Mouse (Mus musculus) kidney, adult 2 months (tissue): ENCODE measurements around the gene Knstrn. TPM values are rescaled to one million over a fixed set of nuclear protein-coding genes. Genes with fewer than 3 reads are reported as not detected.

Experiments used
- DNase-seq: peaks from one replicate; pipeline ENCODE4 v3.0.0; 2021
- H3K27ac ChIP-seq: fragments of 200-500 bp; 2 replicates; pipeline ENCODE4 v1.5.1; 2012; ENCODE audit warnings: low read depth, low read length, control low read depth, inconsistent platforms; ENCODE audit not compliant: insufficient read depth
- H3K27me3 ChIP-seq: fragments of 200-500 bp; replicated peaks from 2 replicates; pipeline ENCODE4 v1.6.1; 2012; ENCODE audit warnings: mild to moderate bottlenecking, moderate library complexity, low read length, inconsistent platforms; ENCODE audit not compliant: control insufficient read depth, insufficient read depth
- H3K36me3 ChIP-seq: fragments of 200-500 bp; 2 replicates; pipeline ENCODE4 v1.6.1; 2012; ENCODE audit warnings: mild to moderate bottlenecking, moderate library complexity, low read length, inconsistent platforms; ENCODE audit not compliant: control insufficient read depth, insufficient read depth
- H3K4me1 ChIP-seq: fragments of 200-500 bp; 2 replicates; pipeline ENCODE4 v1.6.1; 2011; ENCODE audit warnings: low read length; ENCODE audit not compliant: control insufficient read depth, insufficient read depth
- H3K4me3 ChIP-seq: fragments of 200-500 bp; 2 replicates; pipeline ENCODE4 v1.5.1; 2011; ENCODE audit warnings: mild to moderate bottlenecking, low read depth, low read length, control low read depth; ENCODE audit not compliant: insufficient read depth
- CTCF ChIP-seq: fragments of 200-500 bp; conservative IDR thresholded peaks from 2 replicates; pipeline ENCODE4 v1.5.1; 2011; ENCODE audit warnings: low read depth, mild to moderate bottlenecking, control low read depth, low read length, moderate library complexity, mixed read lengths; ENCODE audit not compliant: insufficient read depth, insufficient read length
- POLR2A ChIP-seq: fragments of 200-500 bp; IDR thresholded peaks from one replicate; pipeline ENCODE4 v1.6.1; 2011; ENCODE audit warnings: low read depth, low read length, control low read depth
- WGBS: fragments of 180-500 bp; shearing (Covaris S2); methylation state at CpG from one replicate; pipeline ENCODE4 v1.1.7; 2018; 5-methylcytosine and 5-hydroxymethylcytosine counted together
- polyA plus RNA-seq: library from polyadenylated mRNA; depleted of rRNA; stranded (reverse); fragments of >200 nt; gene quantifications from 2 replicates; pipeline ENCODE4 v1.2.3, GENCODE M21; 2012

The Knstrn gene
- polyA plus RNA-seq, 1 experiment, result 0.61 TPM

- no peak overlapping the region for H3K27ac ChIP-seq
- H3K4me1 ChIP-seq, result no peaks in the 10 kb centered on the region
- TF ChIP-seq POLR2A (no peak), CTCF (no peak)
- 4% methylated on average over 13 of the region's 13 CpGs for WGBS
- H3K36me3 ChIP-seq, result no peaks in the 10 kb centered on the region
- peak overlapping the region; percentile 27 for H3K4me3 ChIP-seq
- no peak for DNase-seq
- no peaks in the 10 kb centered on the region for H3K27me3 ChIP-seq
These were observed 83.1 kb downstream of the Knstrn start for GRCm38 (mm10) chr2:118896914-118897291.

- Histone ChIP-seq H3K27ac (no peak overlapping the region), H3K36me3 (no peaks in the 10 kb centered on the region), H3K4me3 (no peak overlapping the region), H3K27me3 (no peaks in the 10 kb centered on the region), H3K4me1 (no peaks in the 10 kb centered on the region)
- TF ChIP-seq CTCF, result no peak
- TF ChIP-seq POLR2A, result no peak
- WGBS, result 17% methylated on average over 7 of the region's 7 CpGs
- no peak for DNase-seq
These were observed 83.6 kb downstream of the Knstrn start for GRCm38 (mm10) chr2:118897392-118897791.

DNA sequence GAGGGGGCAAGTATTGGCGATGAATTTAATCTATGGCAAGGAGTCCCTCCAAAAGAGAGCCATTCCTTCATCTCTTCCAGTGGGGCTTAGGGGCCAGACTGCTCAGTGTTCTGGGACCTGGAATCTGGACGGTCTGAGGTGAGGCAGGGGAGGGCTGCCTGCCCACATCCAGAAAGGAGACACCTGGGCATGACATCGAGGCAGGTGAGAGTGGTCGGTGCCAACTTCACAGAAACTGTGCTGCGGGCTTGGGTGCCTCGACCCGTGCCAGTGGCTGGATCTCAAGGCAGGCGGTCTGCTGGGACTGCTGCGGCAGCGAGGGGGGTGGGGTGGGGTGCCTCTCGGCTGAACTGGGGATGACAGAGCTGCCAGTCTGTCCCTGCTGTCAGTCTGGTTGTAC is 84.0 kb downstream of the Knstrn start:
- H3K4me3 ChIP-seq, result no peak overlapping the region
- no peaks in the 10 kb centered on the region for H3K36me3 ChIP-seq
- no peaks in the 10 kb centered on the region for H3K27me3 ChIP-seq
- no peak for DNase-seq
- WGBS, result 15% methylated on average over 11 of the region's 11 CpGs
- H3K27ac ChIP-seq, result no peak overlapping the region
- TF ChIP-seq POLR2A (no peak), CTCF (no peak)
- no peaks in the 10 kb centered on the region for H3K4me1 ChIP-seq

DNA sequence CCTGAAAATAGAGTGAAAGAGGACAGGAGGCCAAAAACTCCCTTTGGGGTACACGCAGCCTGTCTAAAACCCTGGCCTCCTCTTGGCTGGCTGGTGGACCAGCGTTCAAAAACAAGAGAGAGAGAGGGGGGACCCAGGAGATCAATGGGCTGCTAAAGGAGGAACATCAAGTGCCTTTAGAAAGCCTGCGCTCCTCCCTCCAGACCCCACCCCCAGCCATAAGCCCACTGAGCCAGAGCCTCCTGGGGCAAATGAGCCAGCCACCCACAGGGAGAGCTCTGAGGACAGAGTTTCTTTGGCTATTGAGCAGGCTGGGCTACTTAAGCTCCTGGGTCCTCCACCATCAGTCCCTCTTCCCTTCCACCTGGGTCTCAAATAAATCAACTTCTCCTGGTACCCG is 85.0 kb downstream of the Knstrn start:
- no peaks in the 10 kb centered on the region for H3K36me3 ChIP-seq
- no peak overlapping the region for H3K4me3 ChIP-seq
- H3K4me1 ChIP-seq, result peaks cover 8% of the 10 kb centered on the region; the same call in 1 of the 2 replicates
- no peak for TF ChIP-seq POLR2A
- no peak for TF ChIP-seq CTCF
- DNase-seq, result no peak
- H3K27ac ChIP-seq, result no peak overlapping the region
- no peaks in the 10 kb centered on the region for H3K27me3 ChIP-seq
- WGBS, result 38% methylated on average over 4 of the region's 4 CpGs

- no peak for TF ChIP-seq CTCF
- TF ChIP-seq POLR2A, result no peak
- 27% methylated on average over 7 of the region's 7 CpGs for WGBS
- H3K36me3 ChIP-seq, result no peaks in the 10 kb centered on the region
- H3K4me3 ChIP-seq, result no peak overlapping the region
- no peak for DNase-seq
- no peak overlapping the region for H3K27ac ChIP-seq
- peaks cover 8% of the 10 kb centered on the region; the same call in 1 of the 2 replicates for H3K4me1 ChIP-seq
- no peaks in the 10 kb centered on the region for H3K27me3 ChIP-seq
These were observed 85.5 kb downstream of the Knstrn start for GRCm38 (mm10) chr2:118899306-118899705.

GRCm38 (mm10) chr2:118899981-118900825 is 86.4 kb downstream of the Knstrn start, which contains the start of gene Bahd1:
Gene Bahd1 (plus strand): TSS chr2:118900377.
- Histone ChIP-seq H3K27me3 (no peaks in the 10 kb centered on the region), H3K27ac (no peak within 1 kb of the TSS)

DNA sequence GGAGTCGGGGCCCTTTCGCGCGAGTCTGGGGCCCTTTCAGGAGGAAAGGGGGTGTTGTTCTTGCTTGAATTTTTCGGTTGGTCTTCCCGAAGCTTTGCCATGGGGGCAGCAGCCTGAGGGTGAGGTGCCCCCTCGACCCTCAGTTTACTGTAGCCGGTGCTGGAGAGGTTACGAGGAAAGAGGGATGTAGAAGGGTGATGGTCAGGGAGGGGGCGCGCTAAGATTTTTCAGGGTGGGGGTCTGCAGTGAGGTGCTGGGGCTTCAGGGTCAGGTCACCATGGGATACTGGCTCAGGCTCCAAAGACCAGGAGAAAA is 87.0 kb downstream of the Knstrn start:
- no peak overlapping the region for H3K27ac ChIP-seq
- peaks cover 8% of the 10 kb centered on the region; the same call in 1 of the 2 replicates for H3K4me1 ChIP-seq
- H3K36me3 ChIP-seq, result no peaks in the 10 kb centered on the region
- H3K27me3 ChIP-seq, result no peaks in the 10 kb centered on the region
- no peak for TF ChIP-seq CTCF
- DNase-seq, result no peak
- 2% methylated on average over 11 of the region's 11 CpGs for WGBS
- H3K4me3 ChIP-seq, result peak overlapping the region; percentile 40

More at GRCm38 (mm10) chr2:118899981-118900825, 86.4 kb downstream of the Knstrn start, which contains the start of gene Bahd1:
- no peaks in the 10 kb centered on the region for H3K36me3 ChIP-seq
- WGBS, result 7% methylated on average over 32 of the region's 32 CpGs
- H3K4me3 ChIP-seq, result peak within 1 kb of the TSS; percentile 40
- H3K4me1 ChIP-seq, result peaks cover 8% of the 10 kb centered on the region; the same call in 1 of the 2 replicates
- DNase-seq, result peak; percentile 39
- TF ChIP-seq CTCF (no peak), POLR2A (no peak)
